Comparison of ENCODE assay signal across 34 mouse cellular contexts in the genomic region with DNA sequence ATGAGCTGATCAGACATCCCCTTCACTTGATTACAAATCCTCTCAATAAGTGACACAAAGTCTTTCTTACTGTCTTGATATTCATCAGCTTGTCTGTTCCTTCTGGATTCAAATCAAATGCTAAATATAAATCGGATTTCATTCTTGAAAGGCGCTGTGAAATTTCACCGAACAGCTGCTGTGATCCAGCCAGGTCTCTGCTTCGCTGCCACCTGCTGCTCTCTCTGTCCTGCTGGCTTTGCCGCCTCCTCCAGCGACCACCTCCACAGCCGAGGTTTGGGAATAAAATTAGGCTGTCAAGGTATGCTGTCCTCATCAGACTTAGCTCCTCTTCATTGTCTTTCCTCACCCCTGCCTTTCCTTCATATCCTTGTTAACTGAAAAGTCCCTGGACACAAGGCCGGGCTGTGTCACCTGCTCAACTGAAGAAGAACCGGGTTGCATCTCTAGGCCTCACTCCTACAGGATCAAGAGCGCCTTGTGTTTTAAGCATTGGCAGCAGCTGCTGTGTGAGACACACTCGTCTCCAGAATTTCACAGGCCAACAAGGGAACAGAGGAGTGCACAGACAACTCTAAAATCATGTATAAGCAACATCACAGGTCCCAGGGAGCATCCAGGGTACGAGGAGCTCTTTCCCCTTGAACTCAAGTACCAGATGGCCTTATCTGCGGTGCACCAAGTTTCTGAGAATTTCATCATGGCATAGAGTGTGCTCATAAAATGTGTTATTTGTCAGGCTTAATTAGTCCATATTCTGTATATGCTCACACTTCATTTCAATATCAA. TPM values are rescaled to one million over a fixed set of nuclear protein-coding genes. Genes with fewer than 3 reads are reported as not detected.
DNase-seq lines count a peak whose midpoint lies in the region; ATAC-seq and TF ChIP-seq lines count a peak whose summit lies in the region.
"Had no signal": no experiment of that assay in that cellular context is flagged by ENCODE, and none has a peak within 500 bp of the region (broad histone marks: within the 10 kb centered on the region; RNA-seq: fewer than 3 reads in every experiment).

No protein-coding gene starts in this region.

- no peaks in the 10 kb centered on the region for H3K36me3 ChIP-seq in forebrain, embryonic 13.5 days (ENCODE audit: poor library complexity, severe bottlenecking)
- H3K36me3 ChIP-seq in forebrain, embryonic 11.5 days (ENCODE audit: control insufficient read depth, insufficient read depth, low read length): no peaks in the 10 kb centered on the region
- no peaks in the 10 kb centered on the region for H3K36me3 ChIP-seq in forebrain, embryonic 14.5 days (ENCODE audit: control insufficient read depth, insufficient read depth, low read length)
- H3K36me3 ChIP-seq: G1E; hindbrain, embryonic 13.5 days; liver, embryonic 12.5 days; midbrain, embryonic 15.5 days; neural tube, embryonic 12.5 days had no signal

- peak; percentile 73 for ATAC-seq in forebrain, embryonic 13.5 days
- ATAC-seq in forebrain, embryonic 11.5 days (replicated peaks; ENCODE audit: low FRiP score): no peak
- ATAC-seq in forebrain, embryonic 14.5 days: peak; percentile 4; the same call in 1 of the 2 replicates
- ATAC-seq: intestine, embryonic 16.5 days; liver, embryonic 12.5 days; liver, postnatal 0 days; lung, postnatal 0 days; midbrain, embryonic 15.5 days; Patski had no signal

- 74% methylated on average over 13 of the region's 13 CpGs for WGBS in forebrain, embryonic 13.5 days
- 79% methylated on average over 13 of the region's 13 CpGs for WGBS in forebrain, embryonic 11.5 days
- 68% methylated on average over 13 of the region's 13 CpGs for WGBS in forebrain, embryonic 14.5 days

- H3K4me3 ChIP-seq in forebrain, embryonic 13.5 days: no peak overlapping the region
- no peak overlapping the region for H3K4me3 ChIP-seq in forebrain, embryonic 11.5 days (ENCODE audit: low read depth, low read length)
- H3K4me3 ChIP-seq in left cerebral cortex, adult 2 months: no peak overlapping the region
- no peak overlapping the region for H3K4me3 ChIP-seq in forebrain, embryonic 14.5 days (ENCODE audit: low read depth, low read length)
- H3K4me3 ChIP-seq: erythroblast, embryonic 14.5 days; hindbrain, embryonic 13.5 days; liver, embryonic 12.5 days; megakaryocyte, embryonic 14.5 days; midbrain, embryonic 15.5 days; neural tube, embryonic 12.5 days had no signal

- no peak overlapping the region for H3K9ac ChIP-seq in forebrain, embryonic 13.5 days
- H3K9ac ChIP-seq in forebrain, embryonic 11.5 days (ENCODE audit: low read length): no peak overlapping the region
- H3K9ac ChIP-seq in forebrain, embryonic 14.5 days (ENCODE audit: low read length): no peak overlapping the region
- H3K9ac ChIP-seq: hindbrain, embryonic 13.5 days; liver, embryonic 12.5 days; liver, postnatal 0 days; midbrain, embryonic 15.5 days; neural tube, embryonic 12.5 days had no signal

- intact Hi-C loops in left cerebral cortex, adult 2 months (cut with DNase I): loop anchor here (5.0 kb wide), 1 partner anchor 56 kb away; no protein-coding TSS in a partner anchor

- no peak overlapping the region for H3K4me2 ChIP-seq in forebrain, embryonic 13.5 days
- H3K4me2 ChIP-seq in forebrain, embryonic 11.5 days (ENCODE audit: low read depth, low read length, severe bottlenecking): no peak overlapping the region
- H3K4me2 ChIP-seq in forebrain, embryonic 14.5 days (ENCODE audit: low read length): no peak overlapping the region
- H3K4me2 ChIP-seq: heart, embryonic 11.5 days; hindbrain, embryonic 13.5 days; liver, embryonic 12.5 days; midbrain, embryonic 15.5 days; neural tube, embryonic 12.5 days had no signal

- no peaks in the 10 kb centered on the region for H3K27me3 ChIP-seq in forebrain, embryonic 13.5 days
- no peaks in the 10 kb centered on the region for H3K27me3 ChIP-seq in forebrain, embryonic 11.5 days (ENCODE audit: control insufficient read depth, insufficient read depth, low read length)
- H3K27me3 ChIP-seq in forebrain, embryonic 14.5 days (replicated peaks; ENCODE audit: control insufficient read depth, insufficient read depth, low read length): no peaks in the 10 kb centered on the region
- H3K27me3 ChIP-seq: hindbrain, embryonic 13.5 days; liver, embryonic 12.5 days; midbrain, embryonic 15.5 days; neural tube, embryonic 12.5 days had no signal

- no peak for TF ChIP-seq CTCF in left cerebral cortex, adult 2 months (IDR thresholded peaks at IDR 0.05)

- H3K27ac ChIP-seq in forebrain, embryonic 13.5 days: peak overlapping the region; percentile 51; the same call in 1 of the 2 replicates
- H3K27ac ChIP-seq in forebrain, embryonic 11.5 days (ENCODE audit: low read depth, low read length): no peak overlapping the region
- peak overlapping the region; percentile 71 for H3K27ac ChIP-seq in left cerebral cortex, adult 2 months
- H3K27ac ChIP-seq in forebrain, embryonic 14.5 days (ENCODE audit: low read depth, low read length): peak overlapping the region; percentile 35; the same call in 1 of the 2 replicates
- H3K27ac ChIP-seq: hindbrain, embryonic 13.5 days; kidney, postnatal 0 days; liver, embryonic 12.5 days; midbrain, embryonic 15.5 days; neural tube, embryonic 12.5 days had no signal

- DNase-seq in forebrain, embryonic 11.5 days (ENCODE audit: low spot score): no peak
- no peak for DNase-seq in left cerebral cortex, adult 2 months (ENCODE audit: extremely low spot score in 1 of 2, low spot score in 2 of 2)
- no peak for DNase-seq in left cerebral cortex, adult 11 months (ENCODE audit: low spot score)
- DNase-seq in forebrain, embryonic 14.5 days (ENCODE audit: low spot score): peak; percentile 53
- DNase-seq in skeletal muscle tissue, adult 2 months (ENCODE audit: low read depth, low spot score): peak; percentile 30
- no peak for DNase-seq in adrenal gland, postnatal 25 days
- DNase-seq: adrenal gland, postnatal 10 days; cerebellum, adult 11-12 months; cerebellum, adult 9-11 months; gastrocnemius, postnatal 14 days; heart, adult 11 months; heart, postnatal 4 days; kidney, adult 8-10 months; kidney, postnatal 4 days; layer of hippocampus, adult 9-11 months; liver, postnatal 0 days; lung, postnatal 4 days; right cerebral cortex, adult 18-20 months; right cerebral cortex, postnatal 4 days; thymus, adult 2 months; thymus, postnatal 4 days had no signal

- H3K9me3 ChIP-seq in forebrain, embryonic 13.5 days (replicated peaks): no peaks in the 10 kb centered on the region
- H3K9me3 ChIP-seq in forebrain, embryonic 11.5 days (ENCODE audit: control insufficient read depth, low read length): no peaks in the 10 kb centered on the region
- no peaks in the 10 kb centered on the region for H3K9me3 ChIP-seq in forebrain, embryonic 14.5 days (replicated peaks; ENCODE audit: control insufficient read depth, low read length)
- H3K9me3 ChIP-seq: G1E; hindbrain, embryonic 13.5 days; liver, embryonic 12.5 days; megakaryocyte, embryonic 14.5 days; midbrain, embryonic 15.5 days; neural tube, embryonic 12.5 days had no signal

- peaks cover 5% of the 10 kb centered on the region; the same call in 1 of the 2 replicates for H3K4me1 ChIP-seq in forebrain, embryonic 13.5 days
- no peaks in the 10 kb centered on the region for H3K4me1 ChIP-seq in forebrain, embryonic 11.5 days (replicated peaks; ENCODE audit: control insufficient read depth, insufficient read depth, low read length)
- peaks cover 6% of the 10 kb centered on the region for H3K4me1 ChIP-seq in forebrain, embryonic 14.5 days (ENCODE audit: control insufficient read depth, insufficient read depth, low read length)
- H3K4me1 ChIP-seq: hindbrain, embryonic 13.5 days; liver, embryonic 12.5 days; megakaryocyte, embryonic 14.5 days; neural tube, embryonic 12.5 days had no signal

RNA-seq across cellular contexts. Expression of a gene that starts 59.2 kb away (rescaled TPM):
- polyA plus RNA-seq in forebrain, embryonic 13.5 days (2015; fragmentation: Nextera tagmentation; extraction: Ambion mirVana): 4.6 and 5.4 TPM in 2 replicates
- polyA plus RNA-seq in forebrain, embryonic 11.5 days (2014; fragmentation: Nextera tagmentation; extraction: Ambion mirVana): 2.5 and 2.6 TPM in 2 replicates
- total RNA-seq in left cerebral cortex, adult 2 months (2021): 100 to 1,000 TPM; 121 to 123 TPM
- polyA plus RNA-seq in forebrain, embryonic 14.5 days (2014; fragmentation: Nextera tagmentation; extraction: Ambion mirVana): 7.9 and 11.6 TPM in 2 replicates
- total RNA-seq in adrenal gland, postnatal 25 days (2021): 36.2 and 37.6 TPM in 2 replicates
- polyA plus RNA-seq: erythroblast, embryonic 14.5 days; Patski had no signal

Comparison
In these comparisons a context has a peak if more than half of its experiments do, and no peak if none do; other contexts are left out.
1. DNase-seq: peak in forebrain, embryonic 14.5 days (single experiment) and skeletal muscle tissue, adult 2 months (single experiment); none in forebrain, embryonic 11.5 days (single experiment), left cerebral cortex, adult 2 months (0 of 2), left cerebral cortex, adult 11 months (single experiment) and adrenal gland, postnatal 25 days (single experiment).